Comparison of ENCODE assay signal across 9 mouse cellular contexts in the genomic region with DNA sequence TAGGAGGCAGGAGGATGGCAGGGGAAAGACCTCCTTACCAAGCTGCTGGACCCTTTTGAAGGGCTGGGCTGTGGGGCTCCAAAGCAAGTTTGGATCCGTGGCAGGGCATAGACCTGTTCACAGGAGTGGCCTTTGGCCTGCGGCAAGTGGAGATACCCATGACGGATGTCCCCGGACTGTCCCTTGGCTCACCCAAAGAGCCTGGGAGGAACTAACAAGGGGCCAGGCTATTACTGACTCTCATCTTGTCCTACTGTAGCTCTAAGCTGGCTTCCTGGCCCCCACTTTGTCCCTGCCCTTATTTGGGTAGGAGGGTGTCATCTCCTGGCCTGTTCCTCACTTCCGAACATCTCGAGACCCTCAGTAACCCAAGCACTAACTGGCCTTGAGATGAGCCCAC. TPM values are rescaled to one million over a fixed set of nuclear protein-coding genes. Genes with fewer than 3 reads are reported as not detected.
DNase-seq lines count a peak whose midpoint lies in the region; ATAC-seq lines count a peak whose summit lies in the region.
"Had no signal": no experiment of that assay in that cellular context is flagged by ENCODE, and none has a peak within 500 bp of the region (broad histone marks: within the 10 kb centered on the region; RNA-seq: fewer than 3 reads in every experiment).

No protein-coding gene starts in this region.

- peaks cover 35 to 58% of the 10 kb centered on the region in 2 experiments for H3K4me1 ChIP-seq in heart, embryonic 14.5 days (ENCODE audit: control insufficient read depth in 2 of 2, insufficient read depth in 2 of 2, low read length in 2 of 2)
- H3K4me1 ChIP-seq in brown adipose tissue, adult 24 weeks (ENCODE audit: control insufficient read depth, insufficient read depth, insufficient read length, low read length) = peaks cover 24% of the 10 kb centered on the region
- peaks cover 51% of the 10 kb centered on the region for H3K4me1 ChIP-seq in intestine, embryonic 14.5 days (replicated peaks; ENCODE audit: control insufficient read depth, insufficient read depth, low read length)
- peaks cover 25% of the 10 kb centered on the region for H3K4me1 ChIP-seq in midbrain, embryonic 11.5 days (ENCODE audit: control insufficient read depth, insufficient read depth, low read length)

- H3K4me2 ChIP-seq in heart, embryonic 14.5 days (ENCODE audit: low read length) = peak overlapping the region; percentile 62
- peak overlapping the region; percentile 61 for H3K4me2 ChIP-seq in intestine, embryonic 14.5 days (ENCODE audit: low read length)
- H3K4me2 ChIP-seq in midbrain, embryonic 11.5 days = peak overlapping the region; percentile 38

- WGBS in heart, embryonic 14.5 days = 52% methylated on average over 6 of the region's 6 CpGs
- WGBS in intestine, embryonic 14.5 days = 30% methylated on average over 6 of the region's 6 CpGs
- WGBS in midbrain, embryonic 11.5 days = 71% methylated on average over 6 of the region's 6 CpGs

- H3K27ac ChIP-seq in heart, embryonic 14.5 days (replicated peaks in 1 of 2; ENCODE audit: control insufficient read depth in 1 of 2, insufficient read depth in 1 of 2, low read depth in 2 of 2, low read length in 2 of 2) = peak overlapping the region; percentile 74 to 83
- H3K27ac ChIP-seq in brown adipose tissue, adult 24 weeks (replicated peaks; ENCODE audit: low read depth, low read length) = peak overlapping the region; percentile 99
- H3K27ac ChIP-seq in intestine, embryonic 14.5 days (ENCODE audit: low read depth) = peak overlapping the region; percentile 92
- H3K27ac ChIP-seq in midbrain, embryonic 11.5 days (ENCODE audit: low read depth, low read length) = peak overlapping the region; percentile 44

- DNase-seq in heart, adult 11 months = no peak
- DNase-seq in intestine, embryonic 14.5 days (ENCODE audit: low spot score) = peak; percentile 57
- DNase-seq in midbrain, embryonic 11.5 days (ENCODE audit: low spot score, missing footprints) = peak; percentile 91
- no peak for DNase-seq in cerebellum, postnatal 4 days (ENCODE audit: low spot score in 2 of 2)
- no peak for DNase-seq in embryo, embryonic 9.5 days (ENCODE audit: extremely low spot score)
- no peak for DNase-seq in adrenal gland, adult (ENCODE audit: inconsistent age in 2 of 2, low spot score in 1 of 2)

- peak overlapping the region; percentile 28 to 35 for H3K4me3 ChIP-seq in heart, embryonic 14.5 days (ENCODE audit: control insufficient read depth in 1 of 2, insufficient read depth in 1 of 2, low read depth in 1 of 2, low read length in 2 of 2)
- H3K4me3 ChIP-seq in brown adipose tissue, adult 24 weeks (ENCODE audit: insufficient read depth, low read depth, low read length) = peak overlapping the region; percentile 73
- peak overlapping the region; percentile 38 for H3K4me3 ChIP-seq in intestine, embryonic 14.5 days (ENCODE audit: low read depth, low read length)
- peak overlapping the region; percentile 18; the same call in 1 of the 2 replicates for H3K4me3 ChIP-seq in midbrain, embryonic 11.5 days (ENCODE audit: low read depth, low read length)

- H3K36me3 ChIP-seq in heart, embryonic 14.5 days (ENCODE audit: control insufficient read depth, insufficient read depth, low read length) = no peaks in the 10 kb centered on the region
- H3K36me3 ChIP-seq in intestine, embryonic 14.5 days (ENCODE audit: control insufficient read depth, insufficient read depth, low read length) = no peaks in the 10 kb centered on the region; the same call in 1 of the 2 replicates
- no peaks in the 10 kb centered on the region for H3K36me3 ChIP-seq in midbrain, embryonic 11.5 days (ENCODE audit: control insufficient read depth, insufficient read depth, low read length)
- H3K36me3 ChIP-seq: G1E had no signal

- H3K9ac ChIP-seq in heart, embryonic 14.5 days (ENCODE audit: low read length) = peak overlapping the region; percentile 55
- peak overlapping the region; percentile 61 for H3K9ac ChIP-seq in intestine, embryonic 14.5 days (ENCODE audit: low read length)
- H3K9ac ChIP-seq in midbrain, embryonic 11.5 days (ENCODE audit: low read length) = peak overlapping the region; percentile 61

- no peaks in the 10 kb centered on the region for H3K9me3 ChIP-seq in heart, embryonic 14.5 days (ENCODE audit: control insufficient read depth, low read length)
- no peaks in the 10 kb centered on the region for H3K9me3 ChIP-seq in intestine, embryonic 14.5 days (ENCODE audit: control insufficient read depth, low read length)
- H3K9me3 ChIP-seq in midbrain, embryonic 11.5 days (ENCODE audit: control insufficient read depth, low read length) = no peaks in the 10 kb centered on the region

- no peak for ATAC-seq in heart, embryonic 14.5 days (ENCODE audit: insufficient number of reproducible peaks, insufficient read depth, low FRiP score, low read depth)
- ATAC-seq in intestine, embryonic 14.5 days (replicated peaks; ENCODE audit: low FRiP score, low TSS enrichment, low read depth) = peak; percentile 1; the same call in 1 of the 2 replicates
- ATAC-seq in midbrain, embryonic 11.5 days (ENCODE audit: low FRiP score) = peak; percentile 8; the same call in 1 of the 2 replicates

- no peaks in the 10 kb centered on the region for H3K27me3 ChIP-seq in heart, embryonic 14.5 days (ENCODE audit: control insufficient read depth, insufficient read depth, low read length)
- H3K27me3 ChIP-seq in intestine, embryonic 14.5 days (replicated peaks; ENCODE audit: control insufficient read depth, insufficient read depth, low read length) = no peaks in the 10 kb centered on the region
- no peaks in the 10 kb centered on the region for H3K27me3 ChIP-seq in midbrain, embryonic 11.5 days (ENCODE audit: control insufficient read depth, insufficient read depth, low read length)

RNA-seq across cellular contexts. Expression of a gene that starts 0.6 kb away (rescaled TPM):
- polyA plus RNA-seq in heart, embryonic 14.5 days (2014; fragmentation: Nextera tagmentation; extraction: Ambion mirVana) = 1.9 and 2.2 TPM in 2 replicates
- 0.95 and 1.5 TPM in 2 replicates for polyA plus RNA-seq in brown adipose tissue, adult 24 weeks (2012; ENCODE audit: insufficient read depth, insufficient read length, missing spikeins)
- polyA plus RNA-seq in intestine, embryonic 14.5 days (2014; fragmentation: Nextera tagmentation; extraction: Ambion mirVana) = 6.4 and 6.8 TPM in 2 replicates
- 7.0 and 9.1 TPM in 2 replicates for polyA plus RNA-seq in midbrain, embryonic 11.5 days (2014; fragmentation: Nextera tagmentation; extraction: Ambion mirVana)

RNA-seq across cellular contexts. Expression of a gene that starts 40.3 kb away (rescaled TPM):
- polyA plus RNA-seq in heart, embryonic 14.5 days (2014; fragmentation: Nextera tagmentation; extraction: Ambion mirVana) = not detected in 2 replicates
- polyA plus RNA-seq in brown adipose tissue, adult 24 weeks (2012; ENCODE audit: insufficient read depth, insufficient read length, missing spikeins) = 1.3 TPM in 1 of 2 replicates, not detected in the other
- polyA plus RNA-seq in intestine, embryonic 14.5 days (2014; fragmentation: Nextera tagmentation; extraction: Ambion mirVana) = not detected in 2 replicates
- polyA plus RNA-seq in midbrain, embryonic 11.5 days (2014; fragmentation: Nextera tagmentation; extraction: Ambion mirVana) = not detected in 2 replicates
- polyA plus RNA-seq: G1E had no signal

RNA-seq across cellular contexts. Expression of a gene that starts 46.6 kb away (rescaled TPM):
- polyA plus RNA-seq in heart, embryonic 14.5 days (2014; fragmentation: Nextera tagmentation; extraction: Ambion mirVana) = not detected in 2 replicates
- 24.8 and 28.9 TPM in 2 replicates for polyA plus RNA-seq in brown adipose tissue, adult 24 weeks (2012; ENCODE audit: insufficient read depth, insufficient read length, missing spikeins)
- not detected in 2 replicates for polyA plus RNA-seq in intestine, embryonic 14.5 days (2014; fragmentation: Nextera tagmentation; extraction: Ambion mirVana)
- not detected in 2 replicates for polyA plus RNA-seq in midbrain, embryonic 11.5 days (2014; fragmentation: Nextera tagmentation; extraction: Ambion mirVana)
- polyA plus RNA-seq: G1E had no signal

RNA-seq across cellular contexts. Expression of a gene that starts 58.2 kb away (rescaled TPM):
- not detected in 2 replicates for polyA plus RNA-seq in heart, embryonic 14.5 days (2014; fragmentation: Nextera tagmentation; extraction: Ambion mirVana)
- 282 and 371 TPM in 2 replicates for polyA plus RNA-seq in brown adipose tissue, adult 24 weeks (2012; ENCODE audit: insufficient read depth, insufficient read length, missing spikeins)
- polyA plus RNA-seq in intestine, embryonic 14.5 days (2014; fragmentation: Nextera tagmentation; extraction: Ambion mirVana) = not detected in 2 replicates
- not detected in 2 replicates for polyA plus RNA-seq in midbrain, embryonic 11.5 days (2014; fragmentation: Nextera tagmentation; extraction: Ambion mirVana)
- polyA plus RNA-seq: G1E had no signal

Comparison
In these comparisons a context has a peak if more than half of its experiments do, and no peak if none do; other contexts are left out.
1. H3K27ac ChIP-seq: peak in every context shown above with its lines; median percentile 99 in brown adipose tissue, adult 24 weeks; 92 in intestine, embryonic 14.5 days; 78 in heart, embryonic 14.5 days; 44 in midbrain, embryonic 11.5 days.
2. H3K4me3 ChIP-seq: peak in every context shown above with its lines; median percentile 73 in brown adipose tissue, adult 24 weeks; 38 in intestine, embryonic 14.5 days; 32 in heart, embryonic 14.5 days; 18 in midbrain, embryonic 11.5 days.
3. DNase-seq: peak in intestine, embryonic 14.5 days (single experiment) and midbrain, embryonic 11.5 days (single experiment); none in heart, adult 11 months (single experiment), cerebellum, postnatal 4 days (0 of 2), embryo, embryonic 9.5 days (single experiment) and adrenal gland, adult (0 of 2).
4. RNA of a gene that starts 46.6 kb away (polyA plus RNA-seq): 24.8 to 28.9 TPM in brown adipose tissue, adult 24 weeks; not detected in heart, embryonic 14.5 days, not detected in intestine, embryonic 14.5 days and not detected in midbrain, embryonic 11.5 days; every median in the first group is over 10 times any median in the second.
5. Peak in every context shown above with its lines, with median percentiles within 50 percentile points of each other: H3K4me2 ChIP-seq and H3K9ac ChIP-seq.